Mouse (Mus musculus): ENCODE results near the gene Bcap31. TPM values are rescaled to one million over a fixed set of nuclear protein-coding genes. Genes with fewer than 3 reads are reported as not detected.

Gene Bcap31
- polyA plus RNA-seq (2012), result 8.6 and 10.7 TPM in 2 replicates

DNA sequence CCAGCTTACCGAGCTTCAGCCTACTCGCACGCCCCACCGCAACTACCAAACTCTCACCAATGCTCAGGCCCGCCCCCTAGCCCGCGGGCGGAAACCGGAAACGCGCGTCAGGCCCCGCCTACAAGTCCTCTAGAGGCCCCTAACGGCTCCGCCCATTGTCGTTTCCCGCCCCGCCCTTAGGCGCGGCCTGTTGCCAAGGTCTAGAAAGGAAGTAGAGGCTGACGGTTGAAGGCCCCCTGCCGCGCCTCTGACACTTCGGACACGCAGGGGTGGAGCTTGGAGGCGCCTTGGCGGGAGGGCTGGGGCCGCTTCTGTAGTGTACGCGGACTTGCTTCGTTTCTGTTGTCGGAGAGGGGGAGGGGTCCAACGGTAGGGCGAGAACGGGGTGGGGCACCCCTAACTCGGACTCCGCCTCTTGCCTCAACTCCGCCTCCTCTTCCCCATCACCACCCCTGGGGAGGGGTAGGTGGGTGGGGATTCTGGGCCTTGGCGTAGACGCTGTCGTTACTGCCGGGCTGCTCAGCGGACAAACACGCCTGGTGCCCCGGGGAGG, at the start of gene Bcap31, which contains the start of gene Abcd1:
Bcap31 (minus strand) TSS at position 67 of the 553 bp plus-strand sequence.
Abcd1 (plus strand) TSS at position 489 of the 553 bp plus-strand sequence.
- TF ChIP-seq GATA1 (IDR thresholded peaks at IDR 0.05; ENCODE audit: low read length), result no peak

DNA sequence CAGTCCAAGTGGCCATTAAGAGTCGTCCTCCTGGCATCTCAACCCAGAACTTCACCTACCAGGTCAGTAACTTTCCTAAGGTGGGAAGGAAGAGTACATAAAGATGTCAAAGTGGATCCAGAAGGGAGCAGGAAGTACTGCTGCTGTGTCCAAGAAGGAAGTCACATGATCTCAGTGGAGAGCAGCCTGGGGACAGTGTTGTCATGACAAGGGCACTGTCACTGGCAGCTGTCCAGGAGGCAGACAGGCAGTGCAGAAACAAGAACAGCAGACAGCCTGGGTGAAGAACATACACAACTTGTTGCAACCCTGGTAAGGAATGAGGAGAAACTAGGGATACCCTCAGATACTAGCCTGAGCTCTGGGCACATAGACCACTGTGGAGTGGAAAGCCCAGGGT, 49.3 kb upstream of the Bcap31 start:
- TF ChIP-seq GATA1 (IDR thresholded peaks at IDR 0.05; ENCODE audit: low read length), result no peak

DNA sequence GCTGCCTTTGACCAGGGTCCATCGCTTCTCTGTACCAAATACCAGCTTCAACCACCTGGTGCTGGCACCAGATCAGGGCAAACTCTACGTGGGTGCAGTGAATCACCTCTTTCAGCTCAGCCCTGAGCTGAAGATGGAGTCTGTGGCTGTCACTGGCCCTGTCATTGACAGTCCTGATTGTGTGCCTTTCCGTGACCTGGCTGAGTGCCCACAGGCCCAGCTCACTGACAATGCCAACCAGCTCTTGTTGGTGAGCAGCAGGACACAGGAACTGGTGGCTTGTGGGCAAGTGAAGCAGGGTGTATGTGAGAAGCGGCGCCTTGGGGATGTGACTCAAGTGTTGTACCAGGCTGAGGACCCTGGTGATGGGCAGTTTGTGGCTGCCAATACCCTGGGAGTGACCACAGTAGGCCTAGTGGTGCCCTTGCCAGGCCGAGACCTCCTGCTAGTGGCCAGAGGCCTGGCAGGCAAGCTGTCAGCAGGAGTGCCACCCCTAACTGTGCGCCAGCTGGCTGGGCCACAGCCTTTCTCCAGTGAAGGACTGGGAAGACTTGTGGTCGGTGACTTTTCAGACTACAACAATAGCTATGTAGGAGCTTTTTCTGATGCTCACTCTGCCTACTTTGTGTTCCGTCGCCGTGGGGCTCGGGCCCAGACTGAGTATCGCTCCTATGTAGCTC, 42.8 kb upstream of the Bcap31 start:
- TF ChIP-seq GATA1 (IDR thresholded peaks at IDR 0.05; ENCODE audit: low read length), result no peak

DNA sequence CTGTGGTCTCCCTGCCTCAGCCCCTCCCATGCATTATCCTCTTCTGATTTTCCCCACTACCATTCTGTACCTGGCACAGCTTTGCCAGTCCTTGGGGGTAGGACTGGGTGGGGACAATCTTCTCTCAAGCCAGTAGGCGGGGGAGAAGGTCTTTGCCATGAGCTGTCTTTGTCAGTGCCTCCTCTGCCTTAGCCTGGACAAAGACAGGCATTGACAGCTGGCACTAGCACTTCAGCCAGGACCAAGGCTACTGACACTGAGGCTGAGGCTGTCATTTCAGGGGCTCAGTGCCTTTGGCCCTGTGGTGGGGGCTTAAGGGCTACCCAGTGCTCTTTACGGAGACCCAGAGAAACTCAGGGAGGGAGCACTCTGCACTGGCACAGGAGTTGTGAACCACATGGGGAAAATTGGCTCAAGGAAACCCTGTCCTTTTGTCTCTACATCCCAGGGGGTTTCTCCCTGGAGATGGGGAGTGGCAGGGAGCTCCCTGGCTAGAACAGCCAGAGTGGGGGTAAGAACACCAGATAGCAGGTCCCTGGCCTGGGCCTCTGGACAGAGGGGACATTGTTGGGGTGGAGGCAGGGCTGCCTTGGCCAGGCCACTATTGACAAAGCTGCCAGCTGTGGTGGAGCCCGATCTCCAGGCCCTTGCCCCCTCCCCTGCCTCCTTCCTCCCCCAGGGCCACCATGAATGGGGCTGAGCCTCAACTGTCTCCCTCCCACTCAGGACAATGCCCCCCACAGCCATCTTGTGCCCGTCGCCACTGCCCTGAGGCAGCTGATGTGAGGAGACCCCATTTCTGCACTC, 40.6 kb upstream of the Bcap31 start, which contains the start of gene Plxnb3:
Plxnb3 (plus strand) TSS at position 757 of the 807 bp plus-strand sequence.
- no peak for TF ChIP-seq GATA1 (IDR thresholded peaks at IDR 0.05; ENCODE audit: low read length)

DNA sequence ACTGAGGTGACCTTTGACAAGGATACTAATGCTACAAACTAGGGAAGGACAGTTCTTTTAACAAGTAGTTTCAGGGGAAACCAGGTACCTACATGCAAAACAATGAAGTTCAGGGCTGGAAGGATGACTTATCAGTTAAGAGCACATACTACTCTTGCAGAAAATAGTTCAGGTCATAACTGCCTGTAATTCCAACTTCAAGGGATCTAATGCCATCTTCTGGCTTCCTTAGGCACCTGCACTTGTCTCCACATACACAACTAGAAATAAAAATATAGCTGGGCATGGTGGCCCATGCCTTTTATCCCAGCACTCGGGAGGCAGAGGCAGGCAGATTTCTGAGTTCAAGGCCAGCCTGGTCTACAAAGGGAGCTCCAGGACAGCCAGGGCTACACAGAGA, 33.0 kb upstream of the Bcap31 start:
- TF ChIP-seq GATA1 (IDR thresholded peaks at IDR 0.05; ENCODE audit: low read length), result no peak

DNA sequence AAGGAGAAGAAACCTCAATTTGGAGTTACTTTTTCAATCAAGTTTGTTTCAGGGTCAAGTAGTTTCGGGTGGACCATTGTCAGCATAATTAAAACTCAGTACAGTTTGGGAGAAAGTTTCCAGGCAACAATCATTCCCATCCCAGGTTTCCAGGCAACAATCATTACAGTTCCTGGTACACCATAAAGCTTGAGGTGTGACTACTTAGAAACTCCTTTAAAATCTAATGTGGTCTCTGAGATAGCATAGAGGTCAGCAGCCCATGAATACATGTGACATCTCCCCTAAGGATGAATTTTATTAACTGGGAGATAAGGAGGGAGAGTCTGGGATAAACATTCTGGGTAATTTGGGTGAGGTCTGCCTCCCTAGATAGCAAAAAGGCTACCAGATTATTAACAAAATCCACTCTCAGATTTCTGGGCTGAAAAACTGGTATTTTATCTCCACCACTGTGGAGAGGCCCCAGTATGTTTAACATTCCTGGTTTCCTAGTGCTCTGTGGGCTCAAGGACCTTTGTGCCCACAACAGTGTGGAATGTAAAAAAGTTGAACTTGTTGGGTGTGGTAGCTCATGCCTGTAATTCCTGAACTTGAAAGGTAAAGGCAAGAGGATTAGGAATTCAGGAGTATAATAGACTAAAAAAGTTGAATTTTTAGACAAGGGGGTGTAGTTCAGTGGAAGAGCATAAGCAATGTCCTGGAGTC, 29.0 kb upstream of the Bcap31 start:
- no peak for TF ChIP-seq GATA1 (IDR thresholded peaks at IDR 0.05; ENCODE audit: low read length)

DNA sequence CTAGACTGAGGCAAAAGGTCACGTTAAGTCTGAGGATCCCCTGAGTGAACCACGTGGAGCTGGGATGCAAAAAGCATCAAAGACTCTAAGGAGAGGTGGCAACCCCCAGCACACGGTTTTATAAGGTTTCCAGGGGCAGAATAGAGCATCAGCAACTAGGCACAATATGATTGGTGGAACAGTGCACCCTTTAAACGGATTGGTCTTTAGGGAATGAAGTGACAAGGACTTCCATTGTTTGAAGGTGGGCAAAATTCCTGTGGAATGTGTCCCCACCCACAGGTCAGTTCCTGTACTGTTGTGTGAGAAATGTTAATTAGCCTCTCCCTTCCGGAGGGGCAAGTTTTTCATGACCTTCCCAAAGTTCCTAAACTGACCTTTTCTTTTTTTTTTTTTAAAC, 23.2 kb upstream of the Bcap31 start:
- TF ChIP-seq GATA1 (IDR thresholded peaks at IDR 0.05; ENCODE audit: low read length), result no peak

DNA sequence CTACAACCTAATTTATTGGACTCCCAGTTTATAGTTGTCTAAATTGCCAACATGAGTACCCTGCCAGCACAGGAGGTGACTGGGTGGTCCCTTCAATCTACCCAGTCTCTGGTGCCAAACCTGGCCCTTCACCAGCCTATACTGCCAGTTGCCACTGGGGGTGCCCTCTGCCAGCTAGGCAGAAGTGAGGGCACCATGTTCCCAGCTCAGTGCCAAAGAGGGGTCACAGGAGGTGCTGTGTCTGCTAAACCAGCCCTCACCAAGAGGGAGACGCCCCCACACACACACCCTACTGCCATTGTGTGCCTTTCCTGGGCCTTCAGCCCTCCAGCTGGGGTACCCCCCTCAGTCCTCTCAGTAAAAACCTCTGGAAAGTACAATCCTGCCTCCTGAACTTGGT, 22.2 kb upstream of the Bcap31 start:
- TF ChIP-seq GATA1 (IDR thresholded peaks at IDR 0.05; ENCODE audit: low read length), result no peak

DNA sequence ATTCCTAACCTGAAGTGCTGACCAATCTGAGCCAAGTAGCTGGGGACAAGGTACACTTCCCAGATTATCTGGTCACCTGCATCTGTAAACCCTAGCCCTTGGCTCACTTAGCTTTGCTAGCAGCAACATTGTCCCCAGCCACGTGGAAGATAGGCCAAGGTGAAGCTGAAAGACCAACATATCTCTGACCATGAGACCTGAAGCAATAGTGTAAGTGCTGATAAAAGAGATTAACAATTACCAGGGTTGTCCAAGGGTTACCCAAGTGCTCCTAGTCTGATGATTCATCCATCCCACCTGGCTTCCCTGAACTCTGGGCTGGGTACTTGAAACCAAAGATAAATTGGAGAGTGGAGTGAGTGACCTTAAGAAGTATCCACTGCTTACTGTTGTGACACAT, 14.9 kb upstream of the Bcap31 start:
- no peak for TF ChIP-seq GATA1 (IDR thresholded peaks at IDR 0.05; ENCODE audit: low read length)

DNA sequence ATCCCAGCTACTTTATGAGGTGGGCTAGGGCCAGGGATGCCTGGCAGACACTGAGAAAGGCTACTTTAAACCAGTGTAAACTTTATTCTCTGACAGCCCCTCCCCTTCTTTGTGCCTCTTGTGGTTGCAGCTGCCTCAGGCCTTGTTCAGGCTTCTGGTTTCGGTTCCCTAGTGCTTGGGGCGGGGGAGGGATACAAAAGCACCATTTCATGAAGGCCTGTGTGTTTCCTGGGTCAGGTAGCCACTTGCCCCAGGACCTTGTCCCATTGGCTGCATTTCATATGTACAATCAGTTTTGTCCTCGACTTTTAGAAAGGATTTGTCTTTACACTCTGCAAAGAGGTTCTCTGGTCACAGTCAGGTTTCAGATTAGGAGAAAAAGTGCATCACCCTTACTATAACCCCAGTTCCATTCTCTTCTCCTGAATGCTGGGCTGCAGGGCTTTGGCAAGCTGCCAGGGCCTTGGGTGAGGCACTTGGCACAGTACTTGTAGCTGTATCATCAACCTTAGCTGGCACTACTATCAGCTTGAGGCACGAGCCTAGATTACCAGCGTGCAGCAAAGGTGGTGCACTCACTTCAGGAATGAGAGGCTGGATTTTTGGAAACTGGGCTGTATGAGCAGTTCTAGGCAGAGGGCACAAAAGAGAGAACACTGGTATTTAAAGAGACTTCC, 2.8 kb upstream of the Bcap31 start:
- no peak for TF ChIP-seq GATA1 (IDR thresholded peaks at IDR 0.05; ENCODE audit: low read length)

DNA sequence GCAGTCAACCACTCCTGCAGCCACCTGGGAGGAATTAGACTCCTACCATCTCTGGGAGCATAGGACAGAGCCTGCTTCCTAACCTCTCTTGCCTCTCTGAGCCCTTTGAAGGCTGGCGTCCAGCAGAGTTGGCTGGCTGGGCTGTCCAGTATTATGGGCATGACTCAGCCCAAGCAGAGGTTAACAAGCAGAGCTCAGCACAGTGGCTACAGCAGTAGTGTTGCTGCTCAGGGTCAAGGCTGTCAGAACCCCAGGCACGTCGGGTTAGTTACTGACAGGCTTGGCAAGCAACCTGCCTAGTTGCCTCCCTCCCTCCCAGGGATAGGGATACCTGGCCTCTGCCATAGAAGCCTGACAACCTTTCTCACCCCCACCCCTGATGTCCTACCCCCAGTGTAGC, 2.3 kb upstream of the Bcap31 start:
- no peak for TF ChIP-seq GATA1 (IDR thresholded peaks at IDR 0.05; ENCODE audit: low read length)

DNA sequence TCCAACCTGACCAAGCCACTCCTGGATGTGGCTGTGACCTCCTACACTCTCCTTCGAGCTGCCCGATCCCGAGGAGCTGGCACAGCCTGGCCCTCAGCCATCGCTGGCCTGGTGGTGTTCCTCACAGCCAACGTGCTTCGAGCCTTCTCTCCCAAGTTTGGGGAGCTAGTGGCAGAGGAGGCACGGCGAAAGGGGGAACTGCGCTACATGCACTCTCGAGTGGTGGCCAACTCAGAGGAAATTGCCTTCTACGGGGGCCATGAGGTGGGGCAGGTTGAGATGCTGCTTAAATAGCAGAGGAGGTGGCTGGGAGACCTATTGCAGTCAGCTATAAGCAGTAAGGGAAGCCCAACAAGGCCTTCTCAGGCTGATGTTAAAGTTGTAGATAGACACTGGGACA, 1.7 kb upstream of the Bcap31 start:
- TF ChIP-seq GATA1 (IDR thresholded peaks at IDR 0.05; ENCODE audit: low read length), result no peak

DNA sequence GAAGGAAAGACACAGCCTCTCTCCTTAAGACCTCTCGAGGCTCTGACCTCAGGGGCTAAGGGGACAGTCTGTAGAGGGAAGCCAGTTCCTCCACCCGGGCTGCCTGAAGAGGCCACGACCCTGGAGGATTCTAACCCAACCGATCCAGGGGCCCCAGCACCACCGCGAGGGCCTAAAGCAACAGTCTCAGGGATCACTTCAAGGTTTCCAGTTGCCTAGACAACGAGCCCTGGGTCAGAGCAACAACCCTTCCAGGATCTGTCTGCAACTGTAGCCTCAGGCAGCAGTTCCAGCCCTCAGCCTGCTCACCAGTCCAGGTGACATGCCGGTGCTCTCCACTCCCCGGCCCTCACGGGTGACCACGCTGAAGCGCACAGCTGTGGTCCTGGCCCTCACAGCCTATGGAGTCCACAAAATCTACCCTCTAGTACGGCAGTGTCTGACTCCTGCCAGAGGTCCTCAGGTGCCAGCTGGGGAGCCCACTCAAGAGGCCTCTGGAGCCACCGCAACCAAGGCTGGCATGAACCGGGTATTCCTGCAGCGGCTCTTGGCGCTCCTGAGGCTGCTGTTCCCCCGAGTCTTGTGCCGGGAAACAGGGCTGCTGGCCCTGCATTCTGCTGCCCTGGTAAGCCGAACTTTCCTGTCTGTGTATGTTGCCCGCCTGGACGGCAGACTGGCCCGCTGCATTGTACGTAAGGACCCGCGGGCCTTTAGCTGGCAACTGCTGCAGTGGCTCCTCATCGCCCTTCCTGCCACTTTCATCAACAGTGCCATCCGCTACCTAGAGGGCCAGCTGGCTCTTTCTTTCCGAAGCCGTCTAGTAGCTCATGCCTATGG, 952 bp upstream of the Bcap31 start:
- no peak for TF ChIP-seq GATA1 (IDR thresholded peaks at IDR 0.05; ENCODE audit: low read length)

DNA sequence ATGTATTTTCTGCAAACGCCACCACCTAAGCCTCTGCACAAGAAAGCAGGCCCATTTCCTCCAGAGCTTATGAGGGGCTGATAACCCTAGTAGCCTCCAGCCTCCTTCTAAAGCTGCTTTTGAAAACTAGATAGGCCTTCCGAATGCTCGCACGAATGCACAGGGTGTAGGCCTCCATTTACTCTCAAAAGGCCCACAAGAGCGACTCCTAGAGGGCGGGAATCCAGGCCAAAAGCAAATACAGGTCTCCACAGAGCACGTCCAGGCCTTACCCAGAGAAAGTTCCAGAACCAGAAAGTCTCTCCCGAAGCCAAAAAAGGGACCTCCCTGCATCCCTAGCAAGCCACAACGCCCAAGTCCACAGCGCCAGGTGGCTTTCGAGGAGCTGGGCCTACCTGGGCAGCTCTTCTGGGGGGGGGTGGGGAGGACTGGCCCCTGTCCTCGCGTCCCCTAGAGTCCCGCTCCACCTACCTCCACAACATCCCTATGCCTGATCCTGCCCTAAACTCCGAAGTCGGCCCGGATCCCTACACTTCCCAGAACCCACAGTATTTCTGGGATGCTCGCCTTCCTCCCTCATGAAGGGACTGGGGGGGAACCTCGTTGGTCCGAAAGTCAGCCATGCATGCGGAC, 383 bp downstream of the Bcap31 start:
- no peak for TF ChIP-seq GATA1 (IDR thresholded peaks at IDR 0.05; ENCODE audit: low read length)

Measured in G1E-ER4 (cell line).